Mouse (Mus musculus): ENCODE data around the gene Kcnq1.

GRCm38 (mm10) chr7:143432631-143433030 lies 326.5 kb downstream of the Kcnq1 start:
- TF ChIP-seq CTCF (IDR thresholded peaks at IDR 0.05; ENCODE audit: extremely low read depth, insufficient read depth, insufficient read length, insufficient replicate concordance): no peak
- no peak for TF ChIP-seq POLR2A (IDR thresholded peaks at IDR 0.05; ENCODE audit: low read depth, low read length)
